Mouse (Mus musculus): ENCODE data around the gene Mybph. TPM values are rescaled to one million over a fixed set of nuclear protein-coding genes. Genes with fewer than 3 reads are reported as not detected.

The Mybph gene
- total and polyA plus RNA-seq, 2 experiments from 2014 or later, result not detected

GRCm38 (mm10) chr1:134240701-134241100 lies 47.5 kb downstream of the Mybph start:
- ATAC-seq (ENCODE audit: low FRiP score), result no peak
- Histone ChIP-seq H3K4me2 (ENCODE audit: low read depth, low read length, poor library complexity, severe bottlenecking) (no peak overlapping the region), H3K9me3 (ENCODE audit: low read length) (no peaks in the 10 kb centered on the region), H3K4me1 (ENCODE audit: insufficient read depth, low read length) (0 out of 2 replicates have a peak, but pooled peaks cover 1% of the 10 kb centered on the region), H3K27ac (ENCODE audit: low read depth, low read length) (no peak overlapping the region), H3K4me3 (ENCODE audit: low read depth, low read length) (no peak overlapping the region), H3K27me3 (ENCODE audit: insufficient read depth, low read length) (no peaks in the 10 kb centered on the region), H3K9ac (replicated peaks; ENCODE audit: low read length, poor library complexity, severe bottlenecking) (no peak overlapping the region), H3K36me3 (ENCODE audit: insufficient read depth, low read length) (no peaks in the 10 kb centered on the region)
- WGBS, result 83% methylated on average over 9 of the region's 9 CpGs
- TF ChIP-seq CTCF (IDR thresholded peaks at IDR 0.05), result no peak
- DNase-seq (ENCODE audit: low spot score), result no peak

GRCm38 (mm10) chr1:134241298-134241697 lies 48.0 kb downstream of the Mybph start:
- H3K27me3 ChIP-seq (ENCODE audit: insufficient read depth, low read length), result no peaks in the 10 kb centered on the region
- DNase-seq (ENCODE audit: low spot score), result peak; percentile 9
- H3K9me3 ChIP-seq (ENCODE audit: low read length), result no peaks in the 10 kb centered on the region
- 66% methylated on average over 8 of the region's 8 CpGs for WGBS
- H3K9ac ChIP-seq (replicated peaks; ENCODE audit: low read length, poor library complexity, severe bottlenecking), result no peak overlapping the region
- ATAC-seq (ENCODE audit: low FRiP score), result no peak
- H3K4me1 ChIP-seq (ENCODE audit: insufficient read depth, low read length), result no peaks in the 10 kb centered on the region
- no peak overlapping the region for H3K27ac ChIP-seq (ENCODE audit: low read depth, low read length)
- no peaks in the 10 kb centered on the region for H3K36me3 ChIP-seq (ENCODE audit: insufficient read depth, low read length)
- no peak overlapping the region for H3K4me2 ChIP-seq (ENCODE audit: low read depth, low read length, poor library complexity, severe bottlenecking)
- no peak for TF ChIP-seq CTCF (IDR thresholded peaks at IDR 0.05)
- no peak overlapping the region for H3K4me3 ChIP-seq (ENCODE audit: low read depth, low read length)

- H3K27ac ChIP-seq (ENCODE audit: low read depth, low read length), result no peak overlapping the region
- no peak for ATAC-seq (ENCODE audit: low FRiP score)
- H3K9me3 ChIP-seq (ENCODE audit: low read length), result no peaks in the 10 kb centered on the region
- 61% methylated on average over 2 of the region's 2 CpGs for WGBS
- no peaks in the 10 kb centered on the region for H3K36me3 ChIP-seq (ENCODE audit: insufficient read depth, low read length)
- no peak overlapping the region for H3K4me3 ChIP-seq (ENCODE audit: low read depth, low read length)
- H3K4me1 ChIP-seq (ENCODE audit: insufficient read depth, low read length), result no peaks in the 10 kb centered on the region
- no peak for DNase-seq (ENCODE audit: low spot score)
- H3K4me2 ChIP-seq (ENCODE audit: low read depth, low read length, poor library complexity, severe bottlenecking), result no peak overlapping the region
- TF ChIP-seq CTCF (IDR thresholded peaks at IDR 0.05), result no peak
- H3K9ac ChIP-seq (replicated peaks; ENCODE audit: low read length, poor library complexity, severe bottlenecking), result no peak overlapping the region
- H3K27me3 ChIP-seq (ENCODE audit: insufficient read depth, low read length), result no peaks in the 10 kb centered on the region
Observed at GRCm38 (mm10) chr1:134242286-134242685, 49.0 kb downstream of the Mybph start.

DNA sequence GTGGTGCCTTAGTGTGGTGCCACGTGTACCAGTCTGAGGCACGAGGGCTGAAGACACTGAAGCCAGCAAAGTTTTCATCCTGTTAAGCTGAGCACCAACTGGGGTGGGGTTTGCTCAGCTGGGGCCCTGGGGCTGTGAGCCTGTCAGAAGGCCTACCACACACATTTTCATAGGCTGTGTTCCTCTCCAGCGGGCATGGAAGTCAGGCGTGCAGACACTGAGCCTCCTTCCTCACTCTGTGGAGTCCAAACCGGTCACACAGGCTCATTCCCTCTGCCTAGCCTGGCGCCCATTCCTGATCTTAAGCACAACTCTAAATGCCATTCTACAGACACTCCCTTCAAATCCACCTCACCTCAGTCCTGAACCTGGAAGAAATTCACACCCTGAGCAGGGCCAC lies 50.3 kb downstream of the Mybph start:
- Histone ChIP-seq H3K36me3 (ENCODE audit: insufficient read depth, low read length) (no peaks in the 10 kb centered on the region), H3K27ac (ENCODE audit: low read depth, low read length) (no peak overlapping the region), H3K27me3 (ENCODE audit: insufficient read depth, low read length) (no peaks in the 10 kb centered on the region), H3K4me2 (ENCODE audit: low read depth, low read length, poor library complexity, severe bottlenecking) (no peak overlapping the region), H3K4me1 (ENCODE audit: insufficient read depth, low read length) (no peaks in the 10 kb centered on the region), H3K9me3 (ENCODE audit: low read length) (no peaks in the 10 kb centered on the region), H3K4me3 (ENCODE audit: low read depth, low read length) (no peak overlapping the region), H3K9ac (replicated peaks; ENCODE audit: low read length, poor library complexity, severe bottlenecking) (no peak overlapping the region)
- no peak for TF ChIP-seq CTCF (IDR thresholded peaks at IDR 0.05)
- ATAC-seq (ENCODE audit: low FRiP score) (no peak), DNase-seq (ENCODE audit: low spot score) (no peak)
- 73% methylated on average over 6 of the region's 6 CpGs for WGBS

- Histone ChIP-seq H3K27ac (ENCODE audit: low read depth, low read length) (no peak overlapping the region), H3K27me3 (ENCODE audit: insufficient read depth, low read length) (no peaks in the 10 kb centered on the region), H3K4me1 (ENCODE audit: insufficient read depth, low read length) (no peaks in the 10 kb centered on the region), H3K9ac (replicated peaks; ENCODE audit: low read length, poor library complexity, severe bottlenecking) (no peak overlapping the region; the same call in 1 of the 2 replicates), H3K9me3 (ENCODE audit: low read length) (no peaks in the 10 kb centered on the region), H3K4me3 (ENCODE audit: low read depth, low read length) (peak overlapping the region; percentile 12; the same call in 1 of the 2 replicates), H3K4me2 (ENCODE audit: low read depth, low read length, poor library complexity, severe bottlenecking) (peak overlapping the region; percentile 42), H3K36me3 (ENCODE audit: insufficient read depth, low read length) (no peaks in the 10 kb centered on the region)
- TF ChIP-seq CTCF (IDR thresholded peaks at IDR 0.05), result peak; percentile 98
- peak; percentile 86 for ATAC-seq (ENCODE audit: low FRiP score)
- peak; percentile 88 for DNase-seq (ENCODE audit: low spot score)
- WGBS, result 20% methylated on average over 35 of the region's 35 CpGs
Observed at GRCm38 (mm10) chr1:134243948-134244914, 51.0 kb downstream of the Mybph start.
